In genomic region chr3:96636448-96636847, GRCm38 (mm10) we compare ENCODE assay signal across 8 mouse cellular contexts. TPM values are rescaled to one million over a fixed set of nuclear protein-coding genes. Genes with fewer than 3 reads are reported as not detected.
DNase-seq lines count a peak whose midpoint lies in the region; ATAC-seq lines count a peak whose summit lies in the region.

No protein-coding gene starts in this region.

- H3K4me3 ChIP-seq in lung, embryonic 16.5 days (ENCODE audit: low read length), result peak overlapping the region; percentile 79
- H3K4me3 ChIP-seq in embryonic facial prominence, embryonic 15.5 days (replicated peaks), result peak overlapping the region; percentile 95
- peak overlapping the region; percentile 85 for H3K4me3 ChIP-seq in intestine, embryonic 16.5 days (ENCODE audit: low read length)
- H3K4me3 ChIP-seq in neural tube, embryonic 13.5 days, result peak overlapping the region; percentile 77

- 55% methylated on average over 11 of the region's 11 CpGs for WGBS in lung, embryonic 16.5 days
- 62% methylated on average over 11 of the region's 11 CpGs for WGBS in embryonic facial prominence, embryonic 15.5 days
- 70% methylated on average over 11 of the region's 11 CpGs for WGBS in intestine, embryonic 16.5 days
- 74% methylated on average over 11 of the region's 11 CpGs for WGBS in neural tube, embryonic 13.5 days

- H3K27me3 ChIP-seq in lung, embryonic 16.5 days (ENCODE audit: control insufficient read depth, insufficient read depth, low read depth, low read length), result no peaks in the 10 kb centered on the region
- H3K27me3 ChIP-seq in embryonic facial prominence, embryonic 15.5 days, result no peaks in the 10 kb centered on the region
- no peaks in the 10 kb centered on the region for H3K27me3 ChIP-seq in intestine, embryonic 16.5 days (replicated peaks; ENCODE audit: control insufficient read depth, insufficient read depth, low read length)
- no peaks in the 10 kb centered on the region for H3K27me3 ChIP-seq in neural tube, embryonic 13.5 days

- peaks cover 31% of the 10 kb centered on the region for H3K36me3 ChIP-seq in lung, embryonic 16.5 days (ENCODE audit: control insufficient read depth, insufficient read depth, low read length)
- H3K36me3 ChIP-seq in embryonic facial prominence, embryonic 15.5 days, result peaks cover 57% of the 10 kb centered on the region
- 0 out of 2 replicates have a peak, but pooled peaks cover 3% of the 10 kb centered on the region for H3K36me3 ChIP-seq in intestine, embryonic 16.5 days (ENCODE audit: control insufficient read depth, insufficient read depth, low read length)
- peaks cover 61% of the 10 kb centered on the region for H3K36me3 ChIP-seq in neural tube, embryonic 13.5 days

- no peak for ATAC-seq in lung, embryonic 16.5 days (ENCODE audit: low read depth)
- no peak for ATAC-seq in embryonic facial prominence, embryonic 15.5 days (ENCODE audit: insufficient number of reproducible peaks, low FRiP score, low TSS enrichment, low read depth)
- no peak for ATAC-seq in intestine, embryonic 16.5 days
- ATAC-seq in neural tube, embryonic 13.5 days (ENCODE audit: low read depth), result no peak
- ATAC-seq in frontal cortex, adult (ENCODE audit: low TSS enrichment), result no peak

- H3K9ac ChIP-seq in lung, embryonic 16.5 days (ENCODE audit: low read length), result peak overlapping the region; percentile 91
- peak overlapping the region; percentile 97; the same call in 1 of the 2 replicates for H3K9ac ChIP-seq in embryonic facial prominence, embryonic 15.5 days
- H3K9ac ChIP-seq in intestine, embryonic 16.5 days (ENCODE audit: low read depth, low read length), result peak overlapping the region; percentile 94
- peak overlapping the region; percentile 95 for H3K9ac ChIP-seq in neural tube, embryonic 13.5 days

- no peak overlapping the region for H3K27ac ChIP-seq in lung, embryonic 16.5 days (ENCODE audit: low read length)
- peak overlapping the region; percentile 90; the same call in 1 of the 2 replicates for H3K27ac ChIP-seq in embryonic facial prominence, embryonic 15.5 days (replicated peaks)
- peak overlapping the region; percentile 0; the same call in 1 of the 2 replicates for H3K27ac ChIP-seq in intestine, embryonic 16.5 days (ENCODE audit: low read length)
- H3K27ac ChIP-seq in neural tube, embryonic 13.5 days (replicated peaks), result no peak overlapping the region

- intact Hi-C loops in gastrocnemius, postnatal 36 days (cut with DNase I), result loop anchor here (2.0 to 5.0 kb wide), 3 partner anchors 39 to 90 kb away; partner anchors contain the start of gene Ankrd34a

- no peak for DNase-seq in lung, postnatal 4 days
- DNase-seq in gastrocnemius, postnatal 36 days, result no peak
- DNase-seq in thymus, adult 18-20 months, result no peak

- no peaks in the 10 kb centered on the region for H3K9me3 ChIP-seq in lung, embryonic 16.5 days (ENCODE audit: control insufficient read depth, low read length)
- H3K9me3 ChIP-seq in embryonic facial prominence, embryonic 15.5 days (replicated peaks), result no peaks in the 10 kb centered on the region
- H3K9me3 ChIP-seq in intestine, embryonic 16.5 days (ENCODE audit: control insufficient read depth, low read length), result no peaks in the 10 kb centered on the region
- no peaks in the 10 kb centered on the region for H3K9me3 ChIP-seq in neural tube, embryonic 13.5 days

- H3K4me2 ChIP-seq in lung, embryonic 16.5 days (ENCODE audit: low read depth, low read length), result peak overlapping the region; percentile 62
- H3K4me2 ChIP-seq in embryonic facial prominence, embryonic 15.5 days (replicated peaks), result peak overlapping the region; percentile 60
- peak overlapping the region; percentile 60 for H3K4me2 ChIP-seq in intestine, embryonic 16.5 days (ENCODE audit: low read depth, low read length)
- peak overlapping the region; percentile 91 for H3K4me2 ChIP-seq in neural tube, embryonic 13.5 days

- H3K4me1 ChIP-seq in lung, embryonic 16.5 days (replicated peaks; ENCODE audit: control insufficient read depth, insufficient read depth, low read length), result peaks cover 15% of the 10 kb centered on the region
- H3K4me1 ChIP-seq in embryonic facial prominence, embryonic 15.5 days, result peaks cover 16% of the 10 kb centered on the region
- peaks cover 17% of the 10 kb centered on the region for H3K4me1 ChIP-seq in intestine, embryonic 16.5 days (ENCODE audit: control insufficient read depth, insufficient read depth, low read length)
- H3K4me1 ChIP-seq in neural tube, embryonic 13.5 days (replicated peaks), result peaks cover 28% of the 10 kb centered on the region

RNA-seq across cellular contexts. Expression of gene Gm42957, which starts 1.2 kb away (rescaled TPM):
- polyA plus RNA-seq in lung, embryonic 16.5 days (2015; fragmentation: Nextera tagmentation; extraction: Ambion mirVana), result 0.15 and 0.24 TPM in 2 replicates
- 0.43 and 0.45 TPM in 2 replicates for polyA plus RNA-seq in embryonic facial prominence, embryonic 15.5 days (2015; fragmentation: Nextera tagmentation; extraction: Ambion mirVana)
- 0.11 TPM in 1 of 2 replicates, not detected in the other for polyA plus RNA-seq in intestine, embryonic 16.5 days (2015; fragmentation: Nextera tagmentation; extraction: Ambion mirVana)
- 0.10 and 0.25 TPM in 2 replicates for polyA plus RNA-seq in neural tube, embryonic 13.5 days (2015; fragmentation: Nextera tagmentation; extraction: Ambion mirVana)
- total RNA-seq in gastrocnemius, postnatal 36 days (2021), result under 1 TPM in 1 of 2 experiments, not detected in 1; 0.20 TPM

RNA-seq across cellular contexts. Expression of gene Pex11b, which starts 1.3 kb away (rescaled TPM):
- 54.2 and 57.7 TPM in 2 replicates for polyA plus RNA-seq in lung, embryonic 16.5 days (2015; fragmentation: Nextera tagmentation; extraction: Ambion mirVana)
- 54.7 and 58.7 TPM in 2 replicates for polyA plus RNA-seq in embryonic facial prominence, embryonic 15.5 days (2015; fragmentation: Nextera tagmentation; extraction: Ambion mirVana)
- 43.7 and 44.4 TPM in 2 replicates for polyA plus RNA-seq in intestine, embryonic 16.5 days (2015; fragmentation: Nextera tagmentation; extraction: Ambion mirVana)
- polyA plus RNA-seq in neural tube, embryonic 13.5 days (2015; fragmentation: Nextera tagmentation; extraction: Ambion mirVana), result 49.4 and 51.3 TPM in 2 replicates
- total RNA-seq in gastrocnemius, postnatal 36 days (2021), result 10 to 100 TPM; 20.0 to 25.5 TPM

RNA-seq across cellular contexts. Expression of gene Rbm8a, which starts 6.7 kb away (rescaled TPM):
- 132 and 135 TPM in 2 replicates for polyA plus RNA-seq in lung, embryonic 16.5 days (2015; fragmentation: Nextera tagmentation; extraction: Ambion mirVana)
- 119 and 121 TPM in 2 replicates for polyA plus RNA-seq in embryonic facial prominence, embryonic 15.5 days (2015; fragmentation: Nextera tagmentation; extraction: Ambion mirVana)
- 100 and 103 TPM in 2 replicates for polyA plus RNA-seq in intestine, embryonic 16.5 days (2015; fragmentation: Nextera tagmentation; extraction: Ambion mirVana)
- 113 and 118 TPM in 2 replicates for polyA plus RNA-seq in neural tube, embryonic 13.5 days (2015; fragmentation: Nextera tagmentation; extraction: Ambion mirVana)
- 10 to 100 TPM; 19.9 to 29.7 TPM for total RNA-seq in gastrocnemius, postnatal 36 days (2021)

RNA-seq across cellular contexts. Expression of gene Itga10, which starts 8.9 kb away (rescaled TPM):
- polyA plus RNA-seq in lung, embryonic 16.5 days (2015; fragmentation: Nextera tagmentation; extraction: Ambion mirVana), result 1.0 TPM in 2 replicates
- 6.3 and 6.9 TPM in 2 replicates for polyA plus RNA-seq in embryonic facial prominence, embryonic 15.5 days (2015; fragmentation: Nextera tagmentation; extraction: Ambion mirVana)
- 0.48 and 0.49 TPM in 2 replicates for polyA plus RNA-seq in intestine, embryonic 16.5 days (2015; fragmentation: Nextera tagmentation; extraction: Ambion mirVana)
- polyA plus RNA-seq in neural tube, embryonic 13.5 days (2015; fragmentation: Nextera tagmentation; extraction: Ambion mirVana), result 0.92 and 1.1 TPM in 2 replicates
- 1 to 10 TPM in 1 of 2 experiments, under 1 TPM in 1; 0.84 to 1.2 TPM for total RNA-seq in gastrocnemius, postnatal 36 days (2021)

RNA-seq across cellular contexts. Expression of gene Ankrd35, which starts 33.5 kb away (rescaled TPM):
- 0.36 and 0.50 TPM in 2 replicates for polyA plus RNA-seq in lung, embryonic 16.5 days (2015; fragmentation: Nextera tagmentation; extraction: Ambion mirVana)
- polyA plus RNA-seq in embryonic facial prominence, embryonic 15.5 days (2015; fragmentation: Nextera tagmentation; extraction: Ambion mirVana), result 10.2 TPM in 2 replicates
- polyA plus RNA-seq in intestine, embryonic 16.5 days (2015; fragmentation: Nextera tagmentation; extraction: Ambion mirVana), result 0.28 and 0.39 TPM in 2 replicates
- 0.46 and 0.72 TPM in 2 replicates for polyA plus RNA-seq in neural tube, embryonic 13.5 days (2015; fragmentation: Nextera tagmentation; extraction: Ambion mirVana)
- total RNA-seq in gastrocnemius, postnatal 36 days (2021), result under 1 TPM; 0.35 to 0.92 TPM

Comparison
In these comparisons a context has a peak if more than half of its experiments do, and no peak if none do; other contexts are left out.
1. H3K27ac ChIP-seq: peak in embryonic facial prominence, embryonic 15.5 days (single experiment) and intestine, embryonic 16.5 days (single experiment); none in lung, embryonic 16.5 days (single experiment) and neural tube, embryonic 13.5 days (single experiment).
2. Peak in every context shown above with its lines, with median percentiles within 50 percentile points of each other: H3K4me2 ChIP-seq, H3K4me3 ChIP-seq and H3K9ac ChIP-seq.